Mouse (Mus musculus): ENCODE data around the gene Rhbdl1.

DNA sequence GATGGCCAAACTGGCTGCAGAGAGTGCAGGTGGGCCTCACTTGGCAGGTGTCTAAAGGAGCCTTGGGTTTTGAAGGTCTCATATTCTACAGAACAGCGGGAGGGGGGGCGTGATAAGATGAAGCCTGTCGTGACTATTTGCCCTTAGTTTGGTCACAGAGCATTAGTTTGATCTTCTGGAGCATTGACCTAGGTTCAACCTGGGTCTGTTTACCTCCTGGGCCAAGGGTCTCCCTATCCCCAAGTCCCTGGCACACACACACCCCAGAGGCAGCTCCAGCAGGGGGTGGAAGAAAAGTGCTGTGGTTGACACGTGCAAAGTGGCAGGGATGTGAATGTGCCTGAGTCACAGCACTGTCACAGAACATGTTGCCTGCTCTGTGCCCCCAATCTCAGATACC, 26.2 kb downstream of the Rhbdl1 start:
- TF ChIP-seq EP300 (IDR thresholded peaks at IDR 0.05): no peak
- no peak for TF ChIP-seq CTCF (IDR thresholded peaks at IDR 0.05)

Data from lung, postnatal 0 days (tissue).